Mouse (Mus musculus): ENCODE results near the gene Gstm7. TPM values are rescaled to one million over a fixed set of nuclear protein-coding genes. Genes with fewer than 3 reads are reported as not detected.
"Not testable (repeated sequence)": the region's sequence is repeated elsewhere in the genome, so short reads cannot be mapped to it uniquely, and the experiment has no call there.

Gene Gstm7
- polyA plus RNA-seq, 1 experiment from 2014 or later: 5.6 TPM

DNA sequence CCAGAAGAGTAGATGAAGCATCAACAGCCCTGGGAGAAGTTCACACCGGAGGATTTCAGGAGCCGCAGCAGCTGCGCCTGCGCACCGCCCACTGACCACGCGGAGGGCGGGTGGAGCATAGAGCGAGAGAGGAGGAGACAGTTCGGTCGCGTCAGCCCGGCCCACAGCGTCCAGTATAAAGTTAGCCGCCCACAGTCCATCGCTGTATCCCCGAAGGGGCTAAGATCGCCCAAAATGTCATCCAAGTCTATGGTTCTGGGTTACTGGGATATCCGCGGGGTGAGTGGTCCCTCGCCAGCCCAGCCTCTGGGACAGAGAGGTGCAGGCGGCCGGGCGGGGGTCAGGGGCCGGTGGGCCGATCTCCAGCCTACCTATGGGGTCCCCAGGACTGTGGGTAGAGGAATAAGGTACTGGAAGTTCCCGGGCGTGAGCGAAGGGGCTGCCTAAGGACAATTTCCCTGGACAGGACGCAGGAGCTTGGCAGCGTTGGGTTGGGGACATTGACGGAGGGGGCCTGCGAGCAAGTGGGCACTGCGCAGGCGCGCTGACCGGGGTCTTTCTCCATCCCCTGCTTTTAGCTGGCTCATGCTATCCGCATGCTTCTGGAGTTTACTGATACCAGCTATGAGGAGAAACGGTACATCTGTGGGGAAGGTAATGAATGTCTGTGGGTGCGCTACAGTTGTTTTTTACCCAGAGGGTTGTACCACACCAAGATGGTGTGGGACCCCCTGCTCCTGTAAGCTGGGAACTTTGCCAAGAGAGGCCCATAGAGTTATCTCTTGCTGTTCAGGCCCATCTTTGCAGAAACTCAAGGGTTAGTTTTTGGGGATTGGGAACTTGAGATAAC, 35.7 kb downstream of the Gstm7 start, which contains the start of gene Gstm5:
Gene Gstm5 (plus strand): TSS at position 102 of the 850 bp plus-strand sequence.
- Histone ChIP-seq H3K9ac (replicated peaks; ENCODE audit: low read depth) (peak within 1 kb of the TSS; percentile 64), H3K4me1 (ENCODE audit: insufficient read depth, low read depth, low read length) (peaks cover 2% of the 10 kb centered on the region; the same call in 1 of the 2 replicates), H3K4me3 (ENCODE audit: low read depth, low read length) (peak within 1 kb of the TSS; percentile 62), H3K9me3 (ENCODE audit: low read length) (no peaks in the 10 kb centered on the region), H3K27me3 (replicated peaks; ENCODE audit: insufficient read depth, low read length) (no peaks in the 10 kb centered on the region), H3K27ac (ENCODE audit: low read length) (peak within 1 kb of the TSS; percentile 60; the same call in 1 of the 2 replicates), H3K4me2 (replicated peaks; ENCODE audit: low read depth, low read length) (peak within 1 kb of the TSS; percentile 87), H3K36me3 (ENCODE audit: insufficient read depth, low read length) (no peaks in the 10 kb centered on the region)
- WGBS: 10% methylated on average over 40 of the region's 40 CpGs
- DNase-seq (ENCODE audit: low spot score) (peak; percentile 92), ATAC-seq (peak; percentile 98)
- no peak for TF ChIP-seq EP300 (IDR thresholded peaks at IDR 0.05)

GRCm38 (mm10) chr3:107895194-107895719, 36.4 kb downstream of the Gstm7 start:
- WGBS: 7% methylated on average over 6 of the region's 6 CpGs
- H3K27ac ChIP-seq (ENCODE audit: low read length): no peak overlapping the region

GRCm38 (mm10) chr3:107889236-107889635, 42.4 kb downstream of the Gstm7 start:
- WGBS: 84% methylated on average over 2 of the region's 2 CpGs
- not testable (repeated sequence) for DNase-seq (ENCODE audit: low spot score); ATAC-seq

More at GRCm38 (mm10) chr3:107895194-107895719, 36.4 kb downstream of the Gstm7 start:
- Histone ChIP-seq H3K4me1 (ENCODE audit: insufficient read depth, low read depth, low read length) (peaks cover 2% of the 10 kb centered on the region; the same call in 1 of the 2 replicates), H3K4me2 (replicated peaks; ENCODE audit: low read depth, low read length) (peak overlapping the region; percentile 87), H3K9ac (replicated peaks; ENCODE audit: low read depth) (peak overlapping the region; percentile 64; the same call in 1 of the 2 replicates), H3K4me3 (ENCODE audit: low read depth, low read length) (peak overlapping the region; percentile 62), H3K9me3 (ENCODE audit: low read length) (no peaks in the 10 kb centered on the region), H3K36me3 (ENCODE audit: insufficient read depth, low read length) (no peaks in the 10 kb centered on the region), H3K27me3 (replicated peaks; ENCODE audit: insufficient read depth, low read length) (no peaks in the 10 kb centered on the region)
- TF ChIP-seq EP300 (IDR thresholded peaks at IDR 0.05) (no peak), CTCF (IDR thresholded peaks at IDR 0.05) (no peak)
- DNase-seq (ENCODE audit: low spot score) (no peak), ATAC-seq (0 out of 2 replicates have a peak, but pooled peaks have one; percentile 7)

GRCm38 (mm10) chr3:107887674-107888495, 43.7 kb downstream of the Gstm7 start:
- no peak overlapping the region for H3K27ac ChIP-seq (ENCODE audit: low read length)
- H3K27me3 ChIP-seq (replicated peaks; ENCODE audit: insufficient read depth, low read length): no peaks in the 10 kb centered on the region
- no peak for TF ChIP-seq CTCF (IDR thresholded peaks at IDR 0.05)
- TF ChIP-seq EP300 (IDR thresholded peaks at IDR 0.05): no peak
- ATAC-seq: no peak
- H3K4me2 ChIP-seq (replicated peaks; ENCODE audit: low read depth, low read length): no peak overlapping the region
- H3K36me3 ChIP-seq (ENCODE audit: insufficient read depth, low read length): no peaks in the 10 kb centered on the region
- DNase-seq (ENCODE audit: low spot score): no peak
- H3K9ac ChIP-seq (replicated peaks; ENCODE audit: low read depth): no peak overlapping the region
- H3K9me3 ChIP-seq (ENCODE audit: low read length): no peaks in the 10 kb centered on the region
- WGBS: 73% methylated on average over 9 of the region's 9 CpGs
- H3K4me1 ChIP-seq (ENCODE audit: insufficient read depth, low read depth, low read length): no peaks in the 10 kb centered on the region
- no peak overlapping the region for H3K4me3 ChIP-seq (ENCODE audit: low read depth, low read length)

More at GRCm38 (mm10) chr3:107889236-107889635, 42.4 kb downstream of the Gstm7 start:
- H3K4me3 ChIP-seq (ENCODE audit: low read depth, low read length); H3K9me3 ChIP-seq (ENCODE audit: low read length); H3K27me3 ChIP-seq (replicated peaks; ENCODE audit: insufficient read depth, low read length); H3K4me1 ChIP-seq (ENCODE audit: insufficient read depth, low read depth, low read length); H3K4me2 ChIP-seq (replicated peaks; ENCODE audit: low read depth, low read length); H3K27ac ChIP-seq (ENCODE audit: low read length); H3K9ac ChIP-seq (replicated peaks; ENCODE audit: low read depth); H3K36me3 ChIP-seq (ENCODE audit: insufficient read depth, low read length): not testable (repeated sequence)

GRCm38 (mm10) chr3:107877747-107878736, 53.6 kb downstream of the Gstm7 start:
- Histone ChIP-seq H3K27me3 (replicated peaks; ENCODE audit: insufficient read depth, low read length) (no peaks in the 10 kb centered on the region), H3K27ac (ENCODE audit: low read length) (no peak overlapping the region), H3K4me1 (ENCODE audit: insufficient read depth, low read depth, low read length) (no peaks in the 10 kb centered on the region), H3K4me2 (replicated peaks; ENCODE audit: low read depth, low read length) (no peak overlapping the region), H3K9me3 (ENCODE audit: low read length) (no peaks in the 10 kb centered on the region), H3K4me3 (ENCODE audit: low read depth, low read length) (no peak overlapping the region), H3K9ac (replicated peaks; ENCODE audit: low read depth) (no peak overlapping the region), H3K36me3 (ENCODE audit: insufficient read depth, low read length) (no peaks in the 10 kb centered on the region)
- TF ChIP-seq EP300 (IDR thresholded peaks at IDR 0.05) (no peak), CTCF (IDR thresholded peaks at IDR 0.05) (no peak)
- ATAC-seq (no peak), DNase-seq (ENCODE audit: low spot score) (no peak)
- WGBS: 66% methylated on average over 12 of the region's 12 CpGs

All from lung, postnatal 0 days (tissue).